Mouse (Mus musculus): ENCODE data around the gene Speer4d. TPM values are rescaled to one million over a fixed set of nuclear protein-coding genes. Genes with fewer than 3 reads are reported as not detected.
"Not testable (repeated sequence)": the region's sequence is repeated elsewhere in the genome, so short reads cannot be mapped to it uniquely, and the experiment has no call there.

Gene Speer4d
- not detected for total RNA-seq (2021)
- long read RNA-seq, experiment 1 = 0 reads
- long read RNA-seq, experiment 2 = 0 reads

DNA sequence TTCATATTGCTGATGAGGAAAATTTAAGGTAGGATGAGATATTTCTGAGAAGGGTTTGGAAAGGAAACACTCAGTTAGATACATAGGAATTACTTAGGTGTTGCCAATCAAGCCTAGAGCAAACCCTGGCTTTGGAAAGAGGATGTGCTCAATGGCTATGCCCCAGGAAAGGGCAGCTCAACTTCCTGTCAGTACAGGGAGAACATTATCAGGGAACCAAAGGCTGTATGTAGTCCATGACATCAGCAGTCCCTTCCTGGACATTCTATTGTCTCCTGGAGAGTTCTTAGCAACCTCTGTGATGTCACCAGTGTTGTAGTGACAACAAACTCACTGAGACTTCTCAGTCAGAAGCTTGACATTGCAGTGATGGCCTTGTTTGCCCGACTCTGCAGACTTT, at the start of gene Speer4d:
TSS of gene Speer4d (plus strand) at position 301 of the 400 bp plus-strand sequence.
- intact Hi-C loops (cut with DNase I); DNase-seq: not testable (repeated sequence)

DNA sequence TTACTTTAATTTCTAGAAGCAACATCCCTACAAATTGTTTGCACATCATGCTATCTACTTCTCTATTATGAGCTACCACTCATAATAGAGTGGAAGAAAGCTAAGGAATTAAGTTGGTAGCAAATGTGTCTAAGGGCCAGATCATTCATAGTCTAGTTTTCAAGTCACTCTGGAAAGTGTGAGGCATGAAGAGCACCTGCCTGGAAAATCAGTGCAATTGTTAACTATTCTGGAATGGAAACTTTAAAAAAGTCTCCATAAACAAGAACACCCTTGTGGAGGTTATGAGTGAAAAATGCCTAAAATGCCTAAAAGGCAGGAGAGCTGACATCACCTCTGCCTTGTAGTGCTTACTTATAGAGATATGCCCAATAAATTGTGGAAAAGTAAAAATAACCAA, 45.1 kb upstream of the Speer4d start:
- intact Hi-C loops (cut with DNase I); DNase-seq: not testable (repeated sequence)

DNA sequence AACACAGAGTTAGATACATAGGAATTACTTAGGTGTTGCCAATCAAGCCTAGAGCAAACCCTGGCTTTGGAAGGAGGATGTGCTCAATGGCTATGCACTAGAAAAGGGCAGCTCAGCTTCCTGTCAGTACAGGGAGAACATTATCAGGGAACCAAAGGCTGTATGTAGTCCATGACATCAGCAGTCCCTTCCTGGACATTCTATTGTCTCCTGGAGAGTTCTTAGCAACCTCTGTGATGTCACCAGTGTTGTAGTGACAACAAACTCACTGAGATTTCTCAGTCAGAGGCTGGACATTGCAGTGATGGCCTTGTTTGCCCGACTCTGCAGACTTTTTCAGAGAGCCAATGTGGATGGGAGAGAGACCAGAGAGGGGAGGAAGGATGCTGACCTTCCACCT, 41.8 kb upstream of the Speer4d start, which contains the start of gene Gm21083:
TSS of gene Gm21083 (plus strand) at position 301 of the 400 bp plus-strand sequence.
- DNase-seq; intact Hi-C loops (cut with DNase I): not testable (repeated sequence)

DNA sequence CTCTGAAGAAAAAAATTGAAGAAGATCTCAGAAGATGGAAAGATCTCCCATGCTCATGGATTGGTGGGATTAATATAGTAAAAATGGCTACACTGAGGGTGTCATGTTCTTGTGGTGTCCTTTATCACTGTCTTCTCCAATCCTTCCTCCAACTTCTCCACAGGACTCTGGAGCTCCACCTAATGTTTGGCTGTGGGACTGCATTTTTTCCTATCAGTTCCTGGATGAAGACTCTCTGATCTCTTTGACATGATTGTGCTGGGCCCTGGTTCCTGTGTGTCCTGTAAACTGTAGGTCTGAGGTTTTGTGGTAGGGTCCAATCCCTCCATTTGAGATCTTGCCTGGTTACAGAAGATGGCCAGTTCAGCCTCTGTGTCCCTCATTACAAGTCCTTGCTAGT, 32.5 kb upstream of the Speer4d start:
- DNase-seq = peak in 1 of 2 experiments; percentile 13
- intact Hi-C loops (cut with DNase I) = not testable (repeated sequence)

DNA sequence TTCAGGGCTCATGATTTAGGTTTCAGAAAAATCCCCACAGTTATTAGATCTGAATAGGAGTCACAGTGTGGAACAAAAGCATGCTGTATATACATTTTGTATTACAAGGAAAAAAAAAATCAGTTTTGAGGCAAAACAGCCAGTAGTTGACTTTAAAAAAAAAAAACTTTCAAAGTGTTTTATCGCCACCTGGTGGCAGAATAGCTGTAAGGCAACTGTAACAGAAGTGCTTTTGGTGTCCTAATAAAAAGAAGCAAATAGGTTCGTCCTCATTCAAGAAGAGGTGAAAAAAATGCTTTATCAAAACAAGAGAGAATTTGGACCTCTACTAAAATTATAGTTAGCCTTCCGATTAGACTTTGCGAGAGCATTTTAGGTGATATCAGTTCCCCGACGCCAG, 30.6 kb upstream of the Speer4d start:
- DNase-seq; intact Hi-C loops (cut with DNase I): not testable (repeated sequence)

DNA sequence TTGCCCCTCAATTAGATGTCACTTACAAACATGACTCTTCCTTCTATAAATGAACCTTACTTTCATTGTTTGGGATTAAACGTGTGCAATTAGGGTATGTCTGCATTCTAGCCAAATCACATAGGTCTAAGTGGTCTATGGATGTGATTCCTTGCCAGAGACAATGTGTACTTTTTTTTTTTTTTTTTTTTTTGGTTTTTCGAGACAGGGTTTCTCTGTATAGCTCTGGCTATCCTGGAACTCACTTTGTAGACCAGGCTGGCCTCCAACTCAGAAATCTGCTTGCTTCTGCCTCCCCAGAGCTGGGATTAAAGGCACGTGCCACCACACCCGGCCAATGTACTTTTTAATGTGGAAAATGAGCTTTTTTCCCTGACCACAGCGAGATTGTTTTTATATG, 28.2 kb upstream of the Speer4d start:
- intact Hi-C loops (cut with DNase I); DNase-seq: not testable (repeated sequence)

DNA sequence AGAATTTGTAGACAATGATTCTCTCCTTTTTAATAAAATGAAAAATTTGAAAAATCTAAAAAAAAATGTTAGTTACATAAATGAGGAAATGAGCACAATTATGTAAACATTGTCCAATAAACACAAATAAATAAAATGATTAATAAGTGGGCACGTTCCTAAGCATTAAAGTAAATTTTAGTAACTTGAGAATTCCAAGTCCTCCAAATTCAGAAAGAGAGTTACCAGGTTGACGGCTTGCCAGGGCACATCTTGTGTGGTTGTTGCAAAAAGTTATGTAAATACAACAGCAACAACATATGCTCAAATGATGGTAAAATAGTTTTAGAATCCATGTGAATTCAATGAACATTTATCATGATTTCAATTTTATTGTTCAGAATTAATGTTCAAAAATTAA, 27.3 kb upstream of the Speer4d start:
- DNase-seq; intact Hi-C loops (cut with DNase I): not testable (repeated sequence)

DNA sequence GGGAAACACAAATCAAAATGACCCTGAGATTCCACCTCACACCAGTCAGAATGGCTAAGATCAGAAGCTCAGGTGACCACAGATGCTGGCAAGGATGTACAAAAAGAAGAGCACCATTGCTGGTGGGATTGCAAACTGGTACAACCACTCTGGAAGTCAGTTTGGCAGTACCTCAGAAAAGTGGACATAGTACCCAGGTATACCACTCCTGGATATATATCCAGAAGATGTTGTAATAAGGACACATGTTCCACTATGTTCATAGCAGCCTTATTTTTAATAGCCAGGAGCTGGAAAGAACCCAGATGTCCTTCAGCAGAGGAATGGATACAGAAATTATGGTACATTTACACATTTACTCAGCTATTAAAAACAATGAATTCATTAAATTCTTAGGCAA, 20.0 kb upstream of the Speer4d start:
- intact Hi-C loops (cut with DNase I); DNase-seq: not testable (repeated sequence)

DNA sequence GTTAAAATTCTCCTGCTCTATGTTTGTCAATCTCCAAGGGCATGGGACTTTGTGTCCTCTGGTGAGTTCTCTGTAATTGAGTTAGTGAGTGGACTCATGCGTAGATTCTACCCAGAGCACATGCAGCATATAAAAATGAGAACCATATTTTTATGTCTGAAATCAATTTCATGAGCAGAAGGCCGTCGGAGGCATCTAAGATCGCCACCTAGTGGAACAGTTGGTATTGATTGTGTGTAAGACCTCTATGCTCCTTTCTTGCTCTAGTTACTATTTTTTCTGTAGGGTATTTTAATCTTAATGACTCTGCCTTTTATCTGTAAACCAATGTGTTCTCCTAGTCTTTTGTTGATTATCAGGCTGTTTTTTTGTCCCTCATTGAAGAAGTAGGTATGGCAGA, 18.5 kb upstream of the Speer4d start:
- DNase-seq; intact Hi-C loops (cut with DNase I): not testable (repeated sequence)

DNA sequence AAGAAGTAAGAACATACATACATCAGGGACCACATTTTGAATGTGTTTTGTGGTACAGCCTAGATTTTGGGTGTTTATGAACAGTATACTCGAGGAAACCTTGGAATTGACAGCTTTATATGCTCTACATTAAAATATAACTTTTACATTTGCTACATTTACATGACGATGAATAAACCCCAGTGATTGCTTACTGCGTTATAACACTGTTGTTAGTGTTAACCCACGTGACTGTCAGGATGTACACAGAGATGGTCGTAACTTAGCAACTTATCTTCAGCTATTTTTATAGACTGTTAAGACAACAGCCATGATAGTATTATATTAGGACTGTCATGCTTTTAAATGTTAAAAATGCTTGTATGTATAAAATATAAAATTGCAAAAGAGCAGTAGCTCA, 17.4 kb upstream of the Speer4d start:
- intact Hi-C loops (cut with DNase I); DNase-seq: not testable (repeated sequence)

DNA sequence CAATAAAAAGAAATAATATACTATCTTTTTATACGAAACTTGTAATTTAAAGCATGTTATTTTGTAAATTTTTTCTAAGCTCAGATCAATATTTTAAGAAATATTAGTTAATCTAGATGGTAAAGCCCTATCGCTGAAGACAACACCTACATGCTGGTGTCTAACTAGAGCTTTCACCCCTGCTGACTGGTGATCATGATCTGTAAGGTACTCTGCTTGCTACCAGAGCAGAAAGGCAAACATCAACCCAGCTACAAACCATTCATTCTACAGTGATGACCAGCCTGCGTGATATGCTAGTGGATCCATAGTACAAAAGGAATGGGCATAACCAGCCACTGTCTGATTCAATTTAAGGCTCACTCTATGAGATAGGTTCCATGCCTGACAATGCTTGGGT, 16.9 kb upstream of the Speer4d start:
- intact Hi-C loops (cut with DNase I) = not testable (repeated sequence)

DNA sequence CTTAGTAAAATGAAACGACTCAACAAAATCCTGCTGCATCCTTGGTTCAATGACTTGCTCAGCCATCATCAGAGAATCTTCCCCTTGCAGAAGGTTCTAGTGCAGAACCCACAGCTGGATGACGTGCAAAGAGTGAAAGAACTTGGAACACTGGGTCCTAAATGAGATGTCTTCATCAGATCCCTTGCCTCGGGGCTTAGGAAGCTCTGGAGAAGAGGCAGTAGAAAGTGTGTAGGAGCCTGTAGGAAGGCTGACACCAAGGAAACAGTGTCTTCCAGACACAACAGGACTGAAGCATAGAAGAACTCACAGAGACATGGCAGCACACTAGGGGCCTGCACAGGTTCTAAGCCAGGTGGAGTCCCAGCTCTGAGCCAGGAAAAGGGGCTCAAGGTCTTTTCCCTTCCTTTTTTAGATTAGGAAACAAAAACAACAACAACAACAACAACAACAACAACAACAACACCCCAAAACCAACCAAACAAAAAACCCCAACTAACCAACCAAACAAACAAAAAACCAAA, 16.4 kb upstream of the Speer4d start:
- intact Hi-C loops (cut with DNase I); DNase-seq: not testable (repeated sequence)

More for the DNA sequence above, 16.9 kb upstream of the Speer4d start:
- not testable (repeated sequence) for DNase-seq

DNA sequence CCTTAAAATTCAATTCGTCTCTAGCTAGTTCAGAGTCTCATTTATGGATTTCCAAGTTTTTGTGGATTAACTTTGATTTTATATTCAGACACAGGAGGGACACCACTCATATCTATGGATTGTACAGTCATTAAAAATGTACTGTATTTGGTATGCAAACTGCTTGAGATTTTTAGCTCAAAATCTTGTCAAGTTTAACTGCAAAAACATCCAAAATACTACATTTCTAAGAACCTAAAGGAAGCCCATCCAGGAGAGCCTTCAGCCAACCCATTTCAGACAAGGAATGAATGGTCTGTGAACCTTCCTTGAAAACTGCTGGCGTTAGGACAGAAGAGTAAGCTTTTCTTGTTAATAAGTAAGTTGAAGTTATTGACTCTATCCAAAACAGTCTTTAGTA, 15.9 kb upstream of the Speer4d start:
- intact Hi-C loops (cut with DNase I); DNase-seq: not testable (repeated sequence)

DNA sequence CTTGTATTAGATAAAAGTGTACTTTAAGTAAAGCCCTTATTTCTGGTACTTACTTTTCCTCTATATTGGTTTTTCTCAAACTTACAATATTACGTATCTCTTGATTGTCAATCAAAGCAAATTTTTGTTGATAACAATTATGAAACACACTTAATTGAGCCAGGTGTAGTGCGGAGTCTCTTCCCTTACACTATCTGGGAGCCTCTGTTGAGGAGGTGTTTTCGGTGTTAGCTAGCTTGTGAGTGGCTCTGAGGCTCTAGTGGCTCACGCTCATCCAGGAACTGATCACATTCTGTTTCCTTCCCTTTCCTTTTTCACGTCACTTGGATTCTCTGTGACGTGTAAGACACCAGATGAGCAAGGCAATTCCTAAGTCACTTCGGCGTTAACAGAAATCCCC, 15.3 kb upstream of the Speer4d start:
- DNase-seq; intact Hi-C loops (cut with DNase I): not testable (repeated sequence)

DNA sequence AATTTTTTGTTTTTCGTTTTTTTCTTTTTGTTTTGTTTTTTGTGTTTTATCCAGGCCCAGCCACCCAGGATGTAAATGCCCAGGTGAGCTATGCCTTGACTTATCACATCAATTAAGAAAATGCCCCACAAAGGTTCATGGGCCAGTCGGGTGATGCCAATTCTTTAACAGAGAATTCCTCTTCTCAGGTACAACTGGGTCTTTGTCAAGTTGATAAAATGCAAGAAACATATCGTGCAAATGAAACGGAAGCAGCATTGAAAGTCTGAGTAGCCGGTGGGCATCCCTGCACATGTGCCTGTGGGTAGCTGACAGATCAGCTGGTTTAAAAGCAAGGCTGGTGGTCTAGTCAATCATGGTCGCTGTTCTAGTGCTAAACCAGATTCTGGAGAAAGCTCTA, 12.2 kb upstream of the Speer4d start:
- DNase-seq = peak; percentile 4 to 19
- intact Hi-C loops (cut with DNase I) = not testable (repeated sequence)

DNA sequence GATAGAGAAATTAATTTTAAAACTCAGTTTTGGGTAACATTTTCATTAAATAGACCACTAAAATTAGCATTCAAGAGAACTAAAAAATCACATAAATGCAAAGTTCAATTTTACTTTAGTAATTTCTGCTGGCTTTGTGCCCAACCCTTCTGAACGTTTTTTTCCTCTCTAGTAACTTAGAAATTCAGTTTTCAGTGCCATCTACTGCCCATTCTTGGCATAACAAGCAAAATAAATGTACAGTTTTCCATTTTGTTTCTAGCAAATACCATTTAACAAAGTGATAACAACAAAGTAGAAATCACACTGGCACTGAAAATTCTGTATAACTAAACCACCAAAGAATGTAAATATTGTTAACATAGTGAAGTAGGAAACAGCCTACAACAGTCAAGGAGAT, 8.2 kb upstream of the Speer4d start:
- DNase-seq; intact Hi-C loops (cut with DNase I): not testable (repeated sequence)

DNA sequence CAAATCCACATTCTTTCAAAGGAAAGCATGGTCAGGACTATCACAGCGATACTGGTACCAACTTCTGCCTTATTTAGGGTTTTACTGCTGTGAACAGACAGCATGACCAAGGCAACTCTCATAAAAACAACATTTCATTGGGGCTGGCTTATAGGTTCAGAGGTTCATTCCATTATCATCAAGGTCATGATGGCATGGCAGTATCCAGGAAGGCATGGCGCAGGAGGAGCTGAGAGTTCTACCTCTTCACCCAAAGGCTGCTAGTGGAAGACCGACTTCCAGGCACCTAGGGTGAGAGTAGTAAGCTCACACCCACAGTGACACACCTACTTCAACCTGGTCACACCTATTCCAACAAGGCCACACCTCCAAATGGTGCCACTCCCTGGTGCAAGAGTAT, 2.7 kb upstream of the Speer4d start:
- DNase-seq; intact Hi-C loops (cut with DNase I): not testable (repeated sequence)

DNA sequence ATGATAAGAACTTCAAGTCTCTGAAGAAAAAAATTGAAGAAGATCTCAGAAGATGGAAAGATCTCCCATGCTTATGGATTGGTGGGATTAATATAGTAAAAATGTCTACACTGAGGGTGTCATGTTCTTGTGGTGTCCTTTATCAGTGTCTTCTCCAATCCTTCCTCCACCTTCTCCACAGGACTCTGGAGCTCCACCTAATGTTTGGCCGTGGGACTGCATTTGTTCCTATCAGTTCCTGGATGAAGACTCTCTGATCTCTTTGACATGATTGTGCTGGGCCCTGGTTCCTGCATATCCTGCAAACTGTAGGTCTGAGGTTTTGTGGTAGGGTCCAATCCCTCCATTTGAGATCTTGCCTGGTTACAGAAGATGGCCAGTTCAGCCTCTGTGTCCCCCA, 9.3 kb downstream of the Speer4d start:
- intact Hi-C loops (cut with DNase I); DNase-seq: not testable (repeated sequence)

DNA sequence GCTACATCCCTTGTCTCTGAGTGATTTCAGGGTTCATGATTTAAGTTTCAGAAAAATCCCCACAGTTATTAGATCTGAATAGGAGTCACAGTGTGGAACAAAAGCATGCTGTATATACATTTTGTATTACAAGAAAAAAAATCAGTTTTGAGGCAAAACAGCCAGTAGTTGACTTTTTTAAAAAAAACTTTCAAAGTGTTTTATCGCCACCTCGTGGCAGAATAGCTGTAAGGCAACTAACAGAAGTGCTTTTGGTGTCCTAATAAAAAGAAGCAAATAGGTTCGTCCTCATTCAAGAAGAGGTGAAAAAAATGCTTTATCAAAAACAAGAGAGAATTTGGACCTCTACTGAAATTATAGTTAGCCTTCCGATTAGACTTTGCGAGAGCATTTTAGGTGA, 11.2 kb downstream of the Speer4d start:
- intact Hi-C loops (cut with DNase I); DNase-seq: not testable (repeated sequence)

DNA sequence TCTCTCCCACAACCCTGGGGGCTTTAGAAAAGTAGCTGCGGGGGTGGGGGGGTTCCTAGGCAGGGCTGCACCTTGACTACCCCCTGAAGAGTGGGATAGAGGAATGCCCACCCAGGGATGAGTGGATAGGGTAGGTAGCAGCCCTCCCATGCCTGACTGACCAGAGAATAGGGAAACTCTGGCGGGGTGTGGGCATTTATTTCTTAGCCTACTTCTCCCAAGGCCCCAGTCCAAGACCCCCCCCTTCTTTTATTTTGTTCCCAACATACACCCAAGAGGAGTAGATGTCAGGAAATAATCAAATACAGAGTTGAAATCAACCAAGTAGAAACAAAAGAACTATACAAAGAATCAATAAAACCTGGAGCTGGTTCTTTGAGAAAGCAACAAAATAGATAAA, 18.8 kb downstream of the Speer4d start:
- intact Hi-C loops (cut with DNase I); DNase-seq: not testable (repeated sequence)

DNA sequence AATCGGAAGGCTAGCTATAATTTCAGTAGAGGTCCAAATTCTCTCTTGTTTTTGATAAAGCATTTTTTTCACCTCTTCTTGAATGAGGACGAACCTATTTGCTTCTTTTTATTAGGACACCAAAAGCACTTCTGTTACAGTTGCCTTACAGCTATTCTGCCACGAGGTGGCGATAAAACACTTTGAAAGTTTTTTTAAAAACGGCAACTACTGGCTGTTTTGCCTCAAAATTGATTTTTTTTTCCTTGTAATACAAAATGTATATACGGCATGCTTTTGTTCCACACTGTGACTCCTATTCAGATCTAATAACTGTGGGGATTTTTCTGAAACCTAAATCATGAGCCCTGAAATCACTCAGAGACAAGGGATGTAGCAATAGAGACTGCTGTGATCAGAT, 26.8 kb downstream of the Speer4d start:
- DNase-seq = not testable (repeated sequence)

DNA sequence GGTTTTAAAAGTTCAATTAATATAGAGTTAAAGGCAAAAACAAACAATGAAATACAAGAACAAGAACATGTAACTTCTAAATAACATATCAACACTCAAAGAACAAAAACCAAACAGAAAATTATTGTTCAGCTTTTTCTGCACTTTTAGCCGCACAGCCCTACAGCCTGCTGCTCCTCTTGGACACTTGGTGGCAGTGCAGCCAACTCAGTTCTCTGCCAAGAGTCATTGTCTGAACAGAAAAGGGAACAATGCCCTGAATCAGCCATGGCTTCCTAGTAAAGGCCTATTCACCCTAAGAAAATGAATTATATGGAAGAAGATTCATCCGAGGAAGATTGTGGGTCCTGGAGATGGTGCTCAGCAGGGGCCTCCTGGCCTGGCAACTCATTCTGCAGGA, 33.5 kb downstream of the Speer4d start:
- intact Hi-C loops (cut with DNase I); DNase-seq: not testable (repeated sequence)

More for the DNA sequence above, 26.8 kb downstream of the Speer4d start:
- intact Hi-C loops (cut with DNase I) = not testable (repeated sequence)

Measured in gastrocnemius, postnatal 36 days (tissue).